Mouse (Mus musculus) CH12F3 (cell line): ENCODE data around the gene Herc2.

ENCODE experiments used
- in situ Hi-C: fragments of 300-500 bp; cut with MboI; formaldehyde crosslinking; loops from 2 replicates; pipeline ENCODE4 v1.14.3; 2020; ENCODE audit warnings: low sequenced_read_pairs

The Herc2 gene

DNA sequence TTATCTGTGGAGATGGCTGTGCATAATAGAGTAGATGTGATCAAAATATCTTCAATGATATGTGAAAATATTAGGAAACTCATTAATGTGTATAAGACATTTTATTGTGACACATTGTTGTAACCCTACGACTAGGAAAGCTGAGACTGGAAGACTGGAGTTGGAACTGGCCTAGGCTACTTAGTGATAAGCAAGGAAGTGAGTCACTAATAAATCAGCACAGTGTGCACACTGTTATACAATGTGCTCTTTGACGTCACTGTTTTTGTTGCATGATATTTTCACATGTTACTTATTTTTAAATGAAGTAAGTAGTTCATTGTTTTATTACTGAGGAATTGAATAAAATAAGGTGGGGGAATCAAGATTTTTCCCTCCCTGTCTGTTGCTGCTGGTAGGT, 16.1 kb downstream of the Herc2 start:
- in situ Hi-C loops = no loop called here

- in situ Hi-C loops = no loop called here
These were observed 16.6 kb downstream of the Herc2 start for GRCm38 (mm10) chr7:56066634-56067033.

DNA sequence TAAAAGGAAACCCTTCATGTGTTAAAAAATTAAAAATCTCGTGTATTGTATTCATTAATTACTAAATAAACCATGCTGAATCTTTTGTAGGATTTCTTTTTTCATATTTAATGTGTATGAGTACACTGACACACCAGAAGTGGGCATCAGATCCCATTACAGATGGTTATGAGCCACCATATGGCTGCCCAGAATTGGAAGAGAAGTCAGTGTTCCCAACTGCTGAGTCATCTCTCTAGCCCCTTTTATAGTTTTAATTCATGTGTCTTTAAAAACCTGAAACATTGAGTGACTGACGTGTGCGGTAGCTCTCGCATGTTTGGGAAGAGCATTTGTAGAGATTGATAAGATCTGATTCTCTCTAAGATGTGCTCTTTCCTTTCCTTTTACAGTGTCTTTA, 21.7 kb downstream of the Herc2 start:
- in situ Hi-C loops = no loop called here

DNA sequence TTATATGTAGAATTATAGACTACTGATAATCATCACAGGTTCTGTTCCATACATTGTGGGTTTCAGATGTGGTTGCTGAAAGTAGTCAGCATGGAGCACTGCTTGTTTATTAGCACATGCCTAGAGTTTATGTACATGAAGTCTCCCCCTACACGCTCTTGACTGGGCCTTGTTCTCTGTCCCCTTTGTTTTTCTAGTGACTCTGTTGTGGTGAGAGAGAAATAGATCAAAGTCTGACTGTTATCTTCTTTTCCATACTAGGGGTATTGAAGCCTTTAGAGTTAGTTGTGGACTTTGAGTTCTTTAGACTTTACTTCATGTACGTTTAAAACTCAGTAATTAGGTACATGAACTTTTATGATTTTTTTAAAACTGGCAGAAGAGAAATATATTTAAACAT, 33.0 kb downstream of the Herc2 start:
- in situ Hi-C loops = no loop called here

DNA sequence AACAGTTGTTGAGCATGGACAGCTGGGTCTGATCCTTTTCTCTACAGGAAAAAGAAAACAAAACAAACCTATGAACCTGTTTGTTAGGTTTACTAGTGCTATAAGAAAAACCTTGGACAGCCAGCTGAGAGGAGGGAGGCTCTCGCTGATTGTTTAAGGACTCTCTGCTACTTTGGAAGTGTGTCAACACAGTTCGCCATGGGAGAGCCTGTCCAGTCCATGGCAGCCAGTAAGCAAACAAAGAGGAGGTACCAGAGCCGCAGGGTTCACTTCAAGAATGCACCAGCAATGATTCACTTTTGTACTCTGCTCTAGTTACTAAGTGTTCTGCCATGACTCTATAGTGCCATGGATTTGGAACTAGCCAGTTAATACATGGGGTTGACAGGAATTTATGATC, 39.1 kb downstream of the Herc2 start:
- in situ Hi-C loops = no loop called here

DNA sequence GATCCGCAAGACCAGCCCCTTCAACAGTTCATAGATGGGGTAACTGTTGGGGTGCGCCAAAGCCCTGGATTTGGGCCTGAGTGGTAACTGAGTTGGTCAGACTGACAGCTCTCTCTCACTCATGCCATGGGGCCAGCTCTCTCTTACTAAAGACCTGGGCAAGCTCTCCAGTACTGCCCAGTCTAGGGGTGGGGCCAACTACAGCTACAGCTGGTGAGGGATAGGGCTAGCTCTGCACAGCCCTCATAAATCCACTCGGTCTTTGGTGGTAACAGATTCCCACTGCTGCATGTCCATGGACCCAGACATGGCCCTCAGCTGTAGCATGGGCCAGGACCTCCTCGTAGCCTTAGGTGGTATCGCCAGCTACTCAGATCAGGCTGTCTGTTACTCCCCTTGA, 41.4 kb downstream of the Herc2 start:
- in situ Hi-C loops = no loop called here

GRCm38 (mm10) chr7:56102293-56102847, 52.4 kb downstream of the Herc2 start:
- in situ Hi-C loops = no loop called here

GRCm38 (mm10) chr7:56112999-56113398, 63.0 kb downstream of the Herc2 start:
- in situ Hi-C loops = no loop called here

- in situ Hi-C loops = no loop called here
These were observed 64.2 kb downstream of the Herc2 start for GRCm38 (mm10) chr7:56114148-56114547.

- in situ Hi-C loops = no loop called here
These were observed 71.0 kb downstream of the Herc2 start for GRCm38 (mm10) chr7:56120968-56121367.

- in situ Hi-C loops = no loop called here
These were observed 71.4 kb downstream of the Herc2 start for GRCm38 (mm10) chr7:56121425-56121824.

- in situ Hi-C loops = no loop called here
These were observed 78.1 kb downstream of the Herc2 start for GRCm38 (mm10) chr7:56128080-56128479.

GRCm38 (mm10) chr7:56129577-56129976, 79.6 kb downstream of the Herc2 start:
- in situ Hi-C loops = no loop called here

- in situ Hi-C loops = no loop called here
These were observed 81.6 kb downstream of the Herc2 start for GRCm38 (mm10) chr7:56131548-56131947.

DNA sequence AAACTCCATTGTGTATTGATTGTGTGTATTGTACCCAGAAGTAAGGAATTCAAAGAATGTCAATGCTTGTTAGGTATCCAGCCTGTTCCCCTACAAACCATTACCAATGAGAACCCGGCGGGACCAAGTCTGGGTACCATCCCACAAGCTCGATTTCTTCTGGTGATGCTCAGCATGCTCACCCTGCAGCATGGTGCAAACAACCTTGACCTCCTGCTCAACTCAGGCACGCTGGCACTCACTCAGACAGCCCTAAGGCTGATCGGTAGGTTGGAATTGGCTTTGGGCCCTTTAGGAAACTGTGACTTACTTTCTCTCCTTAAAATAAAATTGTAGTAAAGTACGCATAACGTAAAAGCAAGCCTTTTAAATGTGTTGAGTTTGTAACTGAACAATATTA, 88.7 kb downstream of the Herc2 start:
- in situ Hi-C loops = no loop called here

GRCm38 (mm10) chr7:56146424-56146823, 96.4 kb downstream of the Herc2 start:
- in situ Hi-C loops = no loop called here

DNA sequence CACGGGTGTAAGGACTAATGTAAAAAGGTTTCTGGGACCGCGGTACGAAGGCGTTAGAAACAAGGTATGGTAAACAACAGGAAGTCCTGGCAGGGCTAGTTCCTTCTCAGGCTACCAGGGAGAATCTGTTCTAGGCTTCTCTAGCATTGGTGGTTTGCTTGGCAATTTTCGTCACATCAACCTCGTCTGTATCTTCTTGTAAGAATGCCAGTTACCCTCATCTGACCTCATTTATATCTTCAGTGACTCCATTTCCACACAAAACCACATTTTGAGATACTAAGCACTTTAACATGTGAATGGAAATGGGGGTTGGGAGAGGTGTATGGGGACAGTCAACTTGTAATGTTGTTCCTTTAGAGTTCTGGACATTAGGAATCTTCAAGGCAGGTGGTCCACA, 98.9 kb downstream of the Herc2 start:
- in situ Hi-C loops = no loop called here

DNA sequence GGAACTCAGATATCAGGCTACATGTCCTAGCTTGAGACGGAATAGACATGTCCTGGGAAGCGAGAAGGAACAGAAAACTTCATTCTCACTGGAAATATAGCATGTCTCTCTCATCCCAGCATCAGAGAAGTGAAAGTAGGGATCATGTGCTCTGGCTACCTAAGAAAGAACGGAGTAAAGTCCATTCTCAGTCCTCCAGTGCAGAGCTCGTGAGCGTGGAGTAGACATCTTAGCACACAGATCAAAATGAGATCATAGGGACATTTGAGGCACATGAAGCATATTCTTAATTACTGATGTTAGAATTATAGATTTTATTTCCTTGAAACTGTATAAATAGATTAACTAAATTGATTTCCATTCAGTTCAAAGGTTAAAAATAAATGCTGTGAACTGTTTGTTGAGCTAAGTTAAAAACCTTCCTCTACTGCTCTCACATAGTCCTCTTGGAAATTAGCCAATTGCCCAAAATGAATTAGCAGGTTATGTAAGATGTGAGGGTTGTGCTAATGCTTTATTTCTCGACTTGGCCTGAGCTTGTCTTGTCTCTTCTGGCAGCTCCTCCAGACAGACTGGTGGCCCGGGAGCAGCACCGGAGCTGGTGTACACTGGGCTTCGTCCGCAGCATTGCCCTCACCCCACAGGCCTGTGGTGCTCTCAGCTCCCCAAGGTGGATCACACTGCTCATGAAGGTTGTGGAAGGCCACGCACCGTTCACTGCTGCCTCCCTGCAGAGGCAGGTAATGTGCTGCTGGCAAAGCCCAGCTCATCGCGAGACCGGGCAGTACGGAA, 102.1 kb downstream of the Herc2 start:
- in situ Hi-C loops = no loop called here

DNA sequence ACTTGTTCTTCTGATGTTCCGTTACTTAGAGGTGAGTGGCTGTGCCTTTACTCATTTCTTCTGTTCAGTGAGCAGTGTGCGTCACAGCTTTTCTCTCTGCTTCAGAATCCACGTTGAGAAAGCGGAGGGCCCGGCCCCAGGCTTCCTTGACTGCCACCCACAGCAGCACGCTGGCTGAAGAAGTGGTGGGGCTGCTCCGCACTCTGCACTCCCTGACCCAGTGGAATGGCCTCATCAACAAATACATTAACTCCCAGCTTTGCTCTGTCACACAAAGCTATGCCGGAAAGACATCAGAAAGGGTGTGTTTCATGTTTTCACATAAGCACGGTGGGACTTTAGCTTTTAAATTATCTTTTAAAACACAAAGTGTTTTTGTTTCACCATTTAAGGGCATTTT, 103.2 kb downstream of the Herc2 start:
- in situ Hi-C loops = no loop called here

DNA sequence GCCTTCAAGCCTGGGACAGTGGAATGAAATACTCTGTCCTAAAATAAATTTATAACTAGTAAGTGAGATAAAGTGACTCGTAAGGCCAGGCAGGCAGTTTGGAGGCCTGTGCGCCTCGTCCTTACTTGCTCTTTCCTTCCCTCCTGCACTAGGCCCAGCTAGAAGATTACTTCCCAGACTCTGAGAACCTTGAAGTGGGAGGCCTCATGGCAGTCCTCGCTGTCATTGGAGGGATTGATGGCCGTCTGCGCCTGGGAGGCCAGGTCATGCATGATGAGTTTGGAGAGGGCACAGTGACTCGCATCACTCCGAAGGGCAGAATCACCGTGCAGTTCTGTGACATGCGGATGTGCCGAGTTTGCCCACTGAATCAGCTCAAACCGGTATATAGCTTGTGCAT, 103.6 kb downstream of the Herc2 start:
- in situ Hi-C loops = no loop called here

DNA sequence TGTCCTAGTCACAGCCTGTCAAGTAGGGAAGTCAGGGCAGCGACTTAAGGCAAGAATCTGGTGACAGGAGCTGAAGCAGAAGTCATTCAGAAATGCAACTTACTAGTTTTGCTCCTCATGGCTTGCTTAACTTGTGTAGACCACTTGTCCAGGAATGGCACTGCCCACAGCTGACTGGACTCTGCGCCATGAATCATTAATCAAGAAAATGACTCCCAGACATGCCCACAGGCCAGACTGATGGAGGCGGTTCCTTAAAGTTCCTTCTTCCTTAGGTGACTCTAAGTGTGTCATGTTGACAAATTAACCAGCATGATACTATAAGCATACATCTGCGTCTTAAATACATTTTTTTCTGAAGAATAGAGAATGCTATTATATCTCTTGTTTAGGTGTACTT, 113.3 kb downstream of the Herc2 start:
- in situ Hi-C loops = no loop called here

- in situ Hi-C loops = no loop called here
These were observed 118.7 kb downstream of the Herc2 start for GRCm38 (mm10) chr7:56168713-56169112.

DNA sequence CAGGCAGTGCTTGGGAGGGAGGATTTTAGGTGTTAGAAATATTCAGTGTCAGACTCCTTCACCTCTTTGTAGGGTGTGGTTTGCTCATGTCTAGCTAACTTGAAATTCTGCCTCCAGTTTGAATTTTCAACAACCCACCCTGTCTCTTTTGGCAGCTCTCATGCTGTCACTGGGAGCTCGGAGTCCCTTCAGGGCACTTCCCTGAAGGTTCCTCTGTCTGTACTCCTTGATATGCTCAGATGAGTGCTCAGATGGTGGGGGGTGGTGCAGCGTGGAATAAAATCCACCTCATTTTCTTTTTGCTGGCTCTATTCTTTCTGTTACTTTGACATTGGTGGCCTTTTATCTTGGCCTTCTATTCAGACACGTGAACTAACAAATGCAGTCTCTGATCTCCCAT, 127.4 kb downstream of the Herc2 start:
- in situ Hi-C loops = no loop called here
